Mouse (Mus musculus) MEL (cell line): ENCODE measurements around the gene Usp5.

Experiments used
- BHLHE40 ChIP-seq: IDR thresholded peaks from 2 replicates; pipeline ENCODE4 v1.6.1; 2012; ENCODE audit warnings: low read depth, mild to moderate bottlenecking, inconsistent platforms, low read length, improper control_type of control experiment, borderline replicate concordance
- CTCF ChIP-seq, 3 experiments: IDR thresholded peaks in 2 of 3; conservative IDR thresholded peaks in 1 of 3; 2 replicates each; pipeline ENCODE4 v1.5.1; 2011 to 2012; ENCODE audit warnings: low read length in 3 of 3, low read depth in 2 of 3, mild to moderate bottlenecking in 2 of 3, improper control_type of control experiment in 1 of 3, inconsistent platforms in 1 of 3, mixed read lengths in 1 of 3, moderate library complexity in 1 of 3; ENCODE audit not compliant: control insufficient read depth in 1 of 3, insufficient read depth in 1 of 3, poor library complexity in 1 of 3, severe bottlenecking in 1 of 3
- KAT2A ChIP-seq: conservative IDR thresholded peaks from 2 replicates; pipeline ENCODE4 v1.6.1; 2012; ENCODE audit warnings: low read depth, low read length, improper control_type of control experiment, inconsistent platforms
- POLR2A ChIP-seq, 2 experiments: IDR thresholded peaks; 2 replicates each; pipeline ENCODE4 v1.6.1; 2011 to 2012; ENCODE audit warnings: low read length in 2 of 2, mild to moderate bottlenecking in 2 of 2, control low read depth in 1 of 2, improper control_type of control experiment in 1 of 2, low read depth in 1 of 2, moderate library complexity in 1 of 2; ENCODE audit not compliant: control insufficient read depth in 1 of 2, insufficient read depth in 1 of 2, poor library complexity in 1 of 2
- TBP ChIP-seq: IDR thresholded peaks from 2 replicates; pipeline ENCODE4 v1.8.0; 2011; ENCODE audit warnings: low read depth, low read length, improper control_type of control experiment

- TF ChIP-seq KAT2A (no peak), CTCF (IDR thresholded peaks at IDR 0.05 in 2 of 3, conservative IDR thresholded peaks at IDR 0.05 in 1 of 3; ENCODE audit: control insufficient read depth in 1 of 3, insufficient read depth in 1 of 3, low read depth in 2 of 3, low read length in 3 of 3, poor library complexity in 1 of 3, severe bottlenecking in 1 of 3) (no peak), TBP (no peak), POLR2A (IDR thresholded peaks at IDR 0.05; ENCODE audit: control insufficient read depth in 1 of 2, insufficient read depth in 1 of 2, low read depth in 1 of 2, low read length in 2 of 2, poor library complexity in 1 of 2) (no peak), BHLHE40 (no peak)
Measured at GRCm38 (mm10) chr6:124854647-124855046, 25.4 kb upstream of the Usp5 start.
